Mouse (Mus musculus) erythroblast, embryonic 14.5 days (primary cell): ENCODE results near the gene Pfkfb2. TPM values are rescaled to one million over a fixed set of nuclear protein-coding genes. Genes with fewer than 3 reads are reported as not detected.
A peak's percentile ranks its signal among the peaks of the same experiment; 100 is the strongest.

Experiments
- H3K27me3 ChIP-seq: 2 replicates; pipeline ENCODE4 v1.6.1; 2012; ENCODE audit warnings: inconsistent platforms; ENCODE audit not compliant: control insufficient read depth
- H3K36me3 ChIP-seq: 2 replicates; pipeline ENCODE4 v1.6.1; 2012; ENCODE audit warnings: mild to moderate bottlenecking, inconsistent platforms; ENCODE audit not compliant: control insufficient read depth
- H3K4me1 ChIP-seq: 2 replicates; pipeline ENCODE4 v1.6.1; 2012; ENCODE audit warnings: inconsistent platforms; ENCODE audit not compliant: control insufficient read depth
- H3K4me3 ChIP-seq: replicated peaks from 2 replicates; pipeline ENCODE3; 2012; ENCODE audit warnings: moderate library complexity, mild to moderate bottlenecking, inconsistent platforms
- H3K9me3 ChIP-seq: 2 replicates; pipeline ENCODE4 v1.6.1; 2012; ENCODE audit warnings: low read length, inconsistent platforms, mixed read lengths; ENCODE audit not compliant: control insufficient read depth
- GATA1 ChIP-seq: IDR thresholded peaks from 2 replicates; pipeline ENCODE4 v1.6.1; 2012; ENCODE audit warnings: low read length, inconsistent platforms, mixed read lengths
- TAL1 ChIP-seq: IDR thresholded peaks from 3 replicates; pipeline ENCODE4 v1.6.1; 2012; ENCODE audit warnings: low read length, inconsistent platforms, mixed read lengths
- polyA plus RNA-seq: library from polyadenylated mRNA; stranded (reverse); fragments of >175 nt; gene quantifications from 2 replicates; pipeline ENCODE4 v1.2.3, GENCODE M21; 2012

Pfkfb2 gene
- polyA plus RNA-seq, 1 experiment = 0.32 TPM

DNA sequence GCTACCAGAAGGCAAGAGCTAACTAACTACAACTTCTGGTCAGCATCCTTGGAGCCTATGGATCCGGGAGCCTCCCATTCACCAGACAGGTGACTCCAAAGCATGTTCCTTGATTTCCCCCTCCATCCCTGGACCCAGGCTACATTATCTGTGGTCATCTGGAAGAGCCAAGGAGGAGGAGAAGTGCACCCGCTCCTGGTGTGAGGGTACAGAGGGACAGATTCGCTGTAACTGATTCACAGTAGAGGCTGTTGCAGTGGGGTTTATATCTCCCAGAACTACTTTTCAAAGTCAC, 12.9 kb downstream of the Pfkfb2 start:
- no peak for TF ChIP-seq TAL1
- peaks cover 67% of the 10 kb centered on the region for H3K4me1 ChIP-seq
- no peaks in the 10 kb centered on the region for H3K27me3 ChIP-seq
- no peaks in the 10 kb centered on the region for H3K9me3 ChIP-seq
- peaks cover 65% of the 10 kb centered on the region for H3K36me3 ChIP-seq
- peak overlapping the region; percentile 99 for H3K4me3 ChIP-seq

- peaks cover 63% of the 10 kb centered on the region for H3K4me1 ChIP-seq
Measured at GRCm38 (mm10) chr1:130715561-130716217, 13.4 kb downstream of the Pfkfb2 start, which contains the start of gene Gm29427. TSS of gene Gm29427 (minus strand) at chr1:130715799.

GRCm38 (mm10) chr1:130714046-130714445, 15.0 kb downstream of the Pfkfb2 start:
- Histone ChIP-seq H3K27me3 (no peaks in the 10 kb centered on the region), H3K9me3 (no peaks in the 10 kb centered on the region), H3K36me3 (peaks cover 65% of the 10 kb centered on the region), H3K4me3 (peak overlapping the region; percentile 99), H3K4me1 (peaks cover 50% of the 10 kb centered on the region)
- no peak for TF ChIP-seq GATA1
- TF ChIP-seq TAL1 = no peak

More at GRCm38 (mm10) chr1:130715561-130716217, 13.4 kb downstream of the Pfkfb2 start, which contains the start of gene Gm29427:
- peak within 1 kb of the TSS; percentile 99 for H3K4me3 ChIP-seq
- no peaks in the 10 kb centered on the region for H3K9me3 ChIP-seq
- H3K27me3 ChIP-seq = no peaks in the 10 kb centered on the region
- TF ChIP-seq TAL1 = no peak
- TF ChIP-seq GATA1 = no peak
- H3K36me3 ChIP-seq = peaks cover 65% of the 10 kb centered on the region

DNA sequence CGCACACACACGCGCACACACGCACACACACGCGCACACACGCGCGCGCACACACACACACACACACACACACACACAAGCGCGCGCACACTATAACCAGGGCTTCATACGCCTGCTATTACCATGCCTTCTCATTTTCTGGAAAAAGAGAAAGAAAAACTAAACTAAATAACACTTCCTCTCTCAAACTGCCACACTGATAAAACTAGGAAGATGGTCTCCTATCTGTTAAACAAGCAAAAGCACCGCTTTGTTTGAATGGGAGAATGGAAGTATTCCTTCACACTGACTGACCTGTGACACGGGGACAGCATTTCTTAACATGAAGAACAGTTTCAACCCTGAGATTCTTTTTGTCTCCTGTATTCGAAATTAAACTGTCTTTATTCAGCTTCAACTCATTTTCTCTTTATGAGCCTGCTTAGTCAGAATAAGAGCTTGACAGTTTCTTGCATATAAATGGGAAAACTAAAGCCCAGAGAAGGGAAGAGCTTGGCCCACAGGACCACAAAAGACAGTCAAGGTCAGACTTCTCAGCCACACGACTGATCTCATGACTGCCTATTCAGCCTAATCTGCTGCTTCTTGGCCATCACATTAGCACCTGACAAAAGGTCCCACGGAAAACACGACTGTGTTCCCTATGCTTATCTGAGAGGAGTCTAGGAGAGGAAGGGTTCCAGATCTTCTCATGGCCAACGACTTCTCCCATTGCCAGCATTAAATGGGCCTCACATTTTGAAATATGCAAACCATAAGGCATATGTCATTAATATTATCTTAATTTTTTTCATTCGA, 18.6 kb downstream of the Pfkfb2 start:
- H3K27me3 ChIP-seq = no peaks in the 10 kb centered on the region
- H3K36me3 ChIP-seq = peaks cover 91% of the 10 kb centered on the region
- H3K4me3 ChIP-seq = no peak overlapping the region
- peaks cover 36% of the 10 kb centered on the region for H3K4me1 ChIP-seq
- no peaks in the 10 kb centered on the region for H3K9me3 ChIP-seq
- no peak for TF ChIP-seq TAL1
- no peak for TF ChIP-seq GATA1

DNA sequence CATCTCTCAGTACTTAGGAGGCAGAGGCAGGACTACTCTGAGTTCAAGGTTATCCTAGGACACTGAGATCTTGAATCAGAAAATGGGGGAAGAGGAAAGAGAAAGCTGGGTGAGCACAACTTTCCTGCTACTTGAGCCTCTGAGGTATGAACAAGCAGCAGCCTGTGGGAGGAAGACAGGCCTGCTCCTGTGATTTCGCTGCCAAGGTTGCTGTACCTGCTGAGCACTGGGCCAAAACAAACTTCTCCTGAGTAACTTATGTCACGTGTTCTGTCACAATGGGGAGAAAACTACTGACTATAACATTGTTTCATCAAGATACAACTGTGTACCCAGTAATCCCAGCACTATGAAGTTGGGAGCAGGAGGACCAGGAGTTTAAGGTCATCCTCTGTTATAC, 25.4 kb downstream of the Pfkfb2 start:
- Histone ChIP-seq H3K27me3 (no peaks in the 10 kb centered on the region), H3K9me3 (no peaks in the 10 kb centered on the region), H3K4me3 (no peak overlapping the region), H3K36me3 (peaks cover 100% of the 10 kb centered on the region), H3K4me1 (peaks cover 19% of the 10 kb centered on the region)
- TF ChIP-seq GATA1 = no peak
- TF ChIP-seq TAL1 = no peak

GRCm38 (mm10) chr1:130701976-130702375, 27.1 kb downstream of the Pfkfb2 start:
- no peaks in the 10 kb centered on the region for H3K9me3 ChIP-seq
- no peaks in the 10 kb centered on the region for H3K27me3 ChIP-seq
- H3K4me1 ChIP-seq = peaks cover 19% of the 10 kb centered on the region
- TF ChIP-seq TAL1 (no peak), GATA1 (no peak)
- peaks cover 100% of the 10 kb centered on the region for H3K36me3 ChIP-seq
- H3K4me3 ChIP-seq = no peak overlapping the region

DNA sequence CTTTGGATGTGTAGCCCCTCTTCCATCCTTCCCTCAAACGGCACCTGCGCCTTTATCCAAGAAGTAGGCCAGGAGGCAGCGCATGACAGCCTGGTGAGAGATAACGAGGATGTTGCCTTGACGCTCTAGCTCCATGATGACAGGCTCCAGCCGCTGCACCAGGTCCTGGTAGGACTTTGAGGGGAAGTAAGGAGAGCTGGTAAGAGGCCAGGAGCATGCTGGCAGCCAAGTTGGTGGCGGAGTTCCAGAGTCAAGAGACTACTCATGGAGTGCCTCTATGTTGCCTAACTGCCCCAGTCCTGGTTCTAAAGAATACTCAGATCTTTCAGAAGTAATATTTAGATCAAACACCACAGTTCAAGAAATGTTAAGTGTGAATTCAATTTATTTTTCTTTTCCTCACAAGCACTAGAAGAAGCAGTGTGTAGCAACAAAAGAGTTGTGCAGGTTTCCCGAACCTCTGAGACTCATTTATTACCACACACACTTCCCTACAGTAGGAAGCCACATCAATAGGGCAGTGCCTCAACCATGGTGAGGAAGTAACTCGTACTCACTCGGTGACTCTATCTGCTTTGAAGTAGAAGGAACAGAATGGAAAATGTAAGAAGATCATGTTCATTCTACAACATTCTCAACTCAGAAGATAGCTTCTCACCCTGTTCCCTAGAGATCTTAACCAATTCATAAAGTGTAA, 29.0 kb downstream of the Pfkfb2 start:
- Histone ChIP-seq H3K4me1 (peaks cover 15% of the 10 kb centered on the region), H3K36me3 (peaks cover 100% of the 10 kb centered on the region), H3K27me3 (no peaks in the 10 kb centered on the region), H3K9me3 (no peaks in the 10 kb centered on the region), H3K4me3 (no peak overlapping the region)
- TF ChIP-seq TAL1 (no peak), GATA1 (no peak)

- peaks cover 96% of the 10 kb centered on the region for H3K36me3 ChIP-seq
- TF ChIP-seq TAL1 (no peak), GATA1 (no peak)
- no peak overlapping the region for H3K4me3 ChIP-seq
Measured at GRCm38 (mm10) chr1:130698601-130699000, 30.5 kb downstream of the Pfkfb2 start.

DNA sequence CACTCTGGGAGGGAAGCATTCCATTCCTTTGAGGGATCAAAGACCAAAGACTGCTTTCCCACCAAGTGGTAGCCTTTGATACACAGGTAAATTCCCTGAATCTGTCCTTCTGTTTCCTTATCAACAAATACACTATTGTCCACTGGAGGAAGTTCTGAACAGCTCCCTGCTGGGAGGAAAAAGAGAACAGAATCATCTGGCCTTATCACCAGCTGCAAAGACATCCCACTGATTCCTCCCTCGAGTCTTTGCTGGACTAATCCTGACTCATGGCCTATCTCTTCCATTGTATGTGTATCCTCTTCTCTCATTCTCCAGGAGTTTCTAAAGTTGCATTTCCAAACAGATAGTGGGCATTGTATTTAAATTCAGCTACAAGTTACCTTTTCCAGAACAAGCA, 45.1 kb downstream of the Pfkfb2 start:
- Histone ChIP-seq H3K4me3 (no peak overlapping the region), H3K4me1 (peaks cover 2% of the 10 kb centered on the region), H3K27me3 (no peaks in the 10 kb centered on the region), H3K36me3 (peaks cover 5% of the 10 kb centered on the region), H3K9me3 (no peaks in the 10 kb centered on the region)
- no peak for TF ChIP-seq GATA1
- TF ChIP-seq TAL1 = no peak

More at GRCm38 (mm10) chr1:130698601-130699000, 30.5 kb downstream of the Pfkfb2 start:
- Histone ChIP-seq H3K27me3 (no peaks in the 10 kb centered on the region), H3K9me3 (no peaks in the 10 kb centered on the region), H3K4me1 (peaks cover 2% of the 10 kb centered on the region; the same call in 1 of the 2 replicates)
